10 mouse cellular contexts compared by ENCODE assay signal in the genomic region with DNA sequence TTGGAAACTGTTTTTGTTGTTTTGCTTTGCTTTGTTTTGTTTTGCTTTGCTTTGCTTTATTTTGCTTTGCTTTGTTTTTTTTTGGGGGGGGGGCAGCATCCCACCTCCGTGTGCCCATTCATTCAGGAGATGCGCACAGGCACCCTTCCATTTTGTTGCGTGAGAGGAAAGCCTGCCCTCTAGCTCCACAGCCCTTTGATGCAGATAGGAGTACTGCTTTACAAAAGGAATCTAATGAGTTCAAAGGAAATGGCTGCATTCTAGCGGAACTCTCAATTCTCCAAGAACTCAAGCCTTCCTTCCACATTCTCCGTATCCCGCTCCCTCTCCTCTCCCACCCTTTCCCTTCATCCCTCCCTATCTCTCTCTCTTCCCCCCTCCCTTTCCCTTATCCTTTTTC.
DNase-seq lines count a peak whose midpoint lies in the region; ATAC-seq and TF ChIP-seq lines count a peak whose summit lies in the region.
"Had no signal": no experiment of that assay in that cellular context is flagged by ENCODE, and none has a peak within 500 bp of the region (broad histone marks: within the 10 kb centered on the region; RNA-seq: fewer than 3 reads in every experiment).

No protein-coding gene starts in this region.

- no peak overlapping the region for H3K9ac ChIP-seq in forebrain, embryonic 16.5 days (replicated peaks; ENCODE audit: low read depth, low read length)
- H3K9ac ChIP-seq in lung, postnatal 0 days (replicated peaks; ENCODE audit: low read depth) = no peak overlapping the region

- TF ChIP-seq CTCF in lung, postnatal 0 days (IDR thresholded peaks at IDR 0.05) = peak; percentile 50

- H3K27ac ChIP-seq in forebrain, embryonic 16.5 days (ENCODE audit: low read length) = no peak overlapping the region
- H3K27ac ChIP-seq in lung, postnatal 0 days (ENCODE audit: low read length) = no peak overlapping the region

- no peak for TF ChIP-seq EP300 in lung, postnatal 0 days (IDR thresholded peaks at IDR 0.05)

- H3K4me2 ChIP-seq in forebrain, embryonic 16.5 days (ENCODE audit: low read length) = peak overlapping the region; percentile 46
- H3K4me2 ChIP-seq in lung, postnatal 0 days (replicated peaks; ENCODE audit: low read depth, low read length) = peak overlapping the region; percentile 39

- peak overlapping the region; percentile 2 for H3K4me3 ChIP-seq in forebrain, embryonic 16.5 days (replicated peaks; ENCODE audit: low read length)
- no peak overlapping the region for H3K4me3 ChIP-seq in lung, postnatal 0 days (ENCODE audit: low read depth, low read length)
- H3K4me3 ChIP-seq: erythroblast, embryonic 14.5 days had no signal

- no peaks in the 10 kb centered on the region for H3K27me3 ChIP-seq in forebrain, embryonic 16.5 days (replicated peaks; ENCODE audit: control insufficient read depth, insufficient read depth, low read length)
- no peaks in the 10 kb centered on the region for H3K27me3 ChIP-seq in lung, postnatal 0 days (replicated peaks; ENCODE audit: insufficient read depth, low read length)
- H3K27me3 ChIP-seq: CH12.LX had no signal

- WGBS in forebrain, embryonic 16.5 days = 13% methylated on average over 6 of the region's 6 CpGs
- 18% methylated on average over 6 of the region's 6 CpGs for WGBS in lung, postnatal 0 days

- no peak for DNase-seq in frontal cortex, postnatal 14 days (ENCODE audit: low spot score in 2 of 2)
- DNase-seq in MN1 (ENCODE audit: low spot score) = peak; percentile 64
- no peak for DNase-seq in lung, postnatal 0 days (ENCODE audit: low spot score)
- DNase-seq in kidney, postnatal 36 days = no peak
- DNase-seq in adrenal gland, adult 2 months = no peak

- H3K9me3 ChIP-seq in forebrain, embryonic 16.5 days (ENCODE audit: control insufficient read depth, low read length) = no peaks in the 10 kb centered on the region
- H3K9me3 ChIP-seq in lung, postnatal 0 days (ENCODE audit: low read length) = no peaks in the 10 kb centered on the region; the same call in 1 of the 2 replicates

- peak; percentile 65; the same call in 1 of the 2 replicates for ATAC-seq in frontal cortex, adult (ENCODE audit: low TSS enrichment)
- ATAC-seq in forebrain, embryonic 16.5 days = peak; percentile 64
- no peak for ATAC-seq in lung, postnatal 0 days
- ATAC-seq in monocyte, adult 5-6 weeks (replicated peaks; ENCODE audit: insufficient number of reproducible peaks, low FRiP score, low TSS enrichment, poor library complexity, severe bottlenecking) = no peak

- no peaks in the 10 kb centered on the region for H3K36me3 ChIP-seq in forebrain, embryonic 16.5 days (ENCODE audit: control insufficient read depth, insufficient read depth)
- H3K36me3 ChIP-seq in lung, postnatal 0 days (ENCODE audit: insufficient read depth, low read length) = no peaks in the 10 kb centered on the region

- no peaks in the 10 kb centered on the region for H3K4me1 ChIP-seq in forebrain, embryonic 16.5 days (replicated peaks; ENCODE audit: control insufficient read depth, insufficient read depth, low read length)
- no peaks in the 10 kb centered on the region; the same call in 1 of the 2 replicates for H3K4me1 ChIP-seq in lung, postnatal 0 days (ENCODE audit: insufficient read depth, low read depth, low read length)

Comparison
In these comparisons a context has a peak if more than half of its experiments do, and no peak if none do; other contexts are left out.
1. ATAC-seq: peak in frontal cortex, adult (single experiment) and forebrain, embryonic 16.5 days (single experiment); none in lung, postnatal 0 days (single experiment) and monocyte, adult 5-6 weeks (single experiment).